Mouse (Mus musculus) megakaryocyte progenitor cell, adult 5-6 weeks (primary cell): ENCODE measurements around the gene Prc1. TPM values are rescaled to one million over a fixed set of nuclear protein-coding genes. Genes with fewer than 3 reads are reported as not detected.

Source experiments
- ATAC-seq: replicated peaks from 2 replicates; pipeline ENCODE4 v1.8.0; 2016; ENCODE audit warnings: mild to moderate bottlenecking, moderate TSS enrichment, inconsistent platforms; ENCODE audit not compliant: poor library complexity
- total RNA-seq, 2 experiments: library from RNA; stranded (forward) in 1 of 2; stranded (reverse) in 1 of 2; fragments of 157-497, 149-512 nt in 1 of 2; fragments of 200-1000 nt in 1 of 2; gene quantifications; 2 replicates each; pipeline versions ENCODE4 v1.2.3 to v1.2.4; 2015 to 2017

Gene Prc1
- total RNA-seq, 2 experiments from 2014 or later: 94.9 to 152 TPM

- no peak for ATAC-seq
Observed at GRCm38 (mm10) chr7:80326076-80326475, 31.8 kb downstream of the Prc1 start.

- no peak for ATAC-seq
Observed at GRCm38 (mm10) chr7:80330278-80330677, 36.0 kb downstream of the Prc1 start.

DNA sequence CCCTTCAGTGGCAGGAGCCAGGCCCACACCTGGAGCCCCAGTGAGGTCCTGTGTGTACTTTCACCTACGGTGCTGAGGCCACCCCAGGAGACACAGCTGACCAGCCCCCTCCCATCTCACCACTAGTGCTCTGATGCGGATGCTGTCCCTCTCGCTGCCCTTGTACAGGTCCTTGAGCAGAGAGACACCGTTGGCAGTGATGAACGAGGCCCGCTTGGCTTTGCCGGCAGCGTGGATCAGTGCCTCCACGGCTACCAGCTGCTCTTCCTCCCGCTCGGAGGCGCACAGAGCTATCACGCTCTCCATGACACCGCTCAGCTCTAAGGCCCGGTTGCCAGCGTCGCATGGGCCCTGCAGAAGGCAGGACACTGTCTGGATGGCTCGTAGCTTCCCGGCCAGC, 37.2 kb downstream of the Prc1 start:
- no peak for ATAC-seq

- ATAC-seq: no peak
Observed at GRCm38 (mm10) chr7:80334848-80335247, 40.6 kb downstream of the Prc1 start.

- no peak for ATAC-seq
Observed at GRCm38 (mm10) chr7:80336932-80337331, 42.7 kb downstream of the Prc1 start.

GRCm38 (mm10) chr7:80339371-80339770, 45.1 kb downstream of the Prc1 start:
- ATAC-seq: no peak

DNA sequence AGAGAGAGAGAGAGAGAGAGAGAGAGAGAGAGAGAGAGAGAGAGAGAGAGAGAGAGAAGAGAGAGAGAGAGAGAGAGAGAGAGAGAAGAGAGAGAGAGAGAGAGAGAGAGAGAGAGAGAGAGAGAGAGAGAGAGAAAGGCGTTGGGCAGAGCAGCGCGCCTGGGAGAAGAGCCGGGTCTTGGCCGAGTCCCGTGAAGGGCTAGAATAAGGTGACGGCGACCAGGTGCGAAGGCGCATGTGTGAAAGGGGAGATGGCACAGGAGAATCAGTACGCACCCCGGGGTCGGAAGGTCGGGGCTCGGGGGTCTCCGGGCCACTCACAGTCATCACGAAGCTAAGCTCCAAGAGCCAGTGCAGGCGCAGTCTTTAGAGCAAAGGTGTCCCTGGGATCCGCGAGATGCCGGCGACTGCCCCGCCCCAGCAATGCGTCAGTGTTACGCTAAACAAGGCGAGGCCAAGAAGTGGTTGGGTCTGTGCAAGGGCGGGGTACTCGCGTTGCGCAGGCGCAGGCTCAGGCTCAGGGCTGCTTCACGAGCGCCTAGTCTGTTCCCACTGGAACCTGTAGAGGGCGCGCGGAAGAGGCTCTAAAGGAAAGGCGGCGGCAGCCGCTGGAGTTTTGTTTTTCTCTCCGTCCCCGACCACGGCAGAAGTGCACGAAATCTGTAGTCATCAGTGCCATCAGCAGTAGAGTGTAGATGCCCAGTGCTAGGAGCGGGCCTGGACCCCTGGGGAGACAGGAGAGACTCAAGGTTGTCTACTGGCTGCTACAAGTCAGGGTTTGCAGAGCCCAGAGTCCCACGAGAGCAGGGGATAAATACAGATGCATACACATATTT, 45.8 kb downstream of the Prc1 start:
- ATAC-seq: peak; percentile 83

DNA sequence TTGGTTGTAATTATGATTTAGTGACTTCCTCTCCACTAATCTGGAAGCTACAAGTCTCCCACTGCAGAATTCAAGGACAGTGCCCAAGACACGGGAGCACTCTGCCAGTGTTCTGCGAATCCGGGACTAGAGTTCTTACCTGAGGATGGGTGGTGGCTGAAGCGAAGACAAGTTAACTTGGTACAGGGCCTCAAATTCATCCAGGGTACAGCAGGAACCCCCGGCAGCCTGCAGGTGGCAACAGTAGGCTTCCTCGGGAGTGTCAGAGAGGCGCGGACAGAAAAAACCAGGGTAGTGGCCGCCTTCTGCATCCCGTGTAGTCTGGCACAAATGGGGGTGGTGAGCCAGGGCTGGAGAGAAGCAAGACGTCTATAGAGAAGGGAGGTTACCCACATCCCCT, 46.5 kb downstream of the Prc1 start, which contains the start of gene Unc45a:
Gene Unc45a, minus strand, starts transcription at position 213 of the 400 bp plus-strand sequence.
- peak; percentile 59 for ATAC-seq

DNA sequence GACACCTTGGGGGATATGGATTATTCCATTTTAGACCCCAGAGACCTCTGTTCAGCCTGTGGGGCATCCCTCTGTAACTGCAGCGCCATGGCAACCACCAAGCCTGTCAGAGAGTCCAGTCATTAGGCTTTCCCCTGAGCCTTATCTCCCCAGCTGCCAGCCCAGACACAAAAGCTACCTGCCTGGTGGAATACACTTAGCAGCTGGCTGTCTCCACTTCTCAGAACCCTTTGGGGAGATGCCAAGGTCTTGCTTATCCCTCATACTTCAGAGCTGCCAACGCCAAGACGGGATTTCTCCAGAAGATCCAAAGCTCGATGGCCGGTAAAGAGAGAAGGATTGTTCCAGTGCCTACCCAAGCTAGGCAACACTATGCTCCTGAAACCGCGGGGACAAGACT, 47.5 kb downstream of the Prc1 start:
- ATAC-seq: no peak

GRCm38 (mm10) chr7:80342858-80343257, 48.6 kb downstream of the Prc1 start, which contains the start of gene Hddc3:
TSS of gene Hddc3 (plus strand) at chr7:80343104.
- peak; percentile 71 for ATAC-seq

GRCm38 (mm10) chr7:80343270-80344018, 49.2 kb downstream of the Prc1 start:
- ATAC-seq: no peak

GRCm38 (mm10) chr7:80346173-80346572, 51.9 kb downstream of the Prc1 start:
- ATAC-seq: no peak

DNA sequence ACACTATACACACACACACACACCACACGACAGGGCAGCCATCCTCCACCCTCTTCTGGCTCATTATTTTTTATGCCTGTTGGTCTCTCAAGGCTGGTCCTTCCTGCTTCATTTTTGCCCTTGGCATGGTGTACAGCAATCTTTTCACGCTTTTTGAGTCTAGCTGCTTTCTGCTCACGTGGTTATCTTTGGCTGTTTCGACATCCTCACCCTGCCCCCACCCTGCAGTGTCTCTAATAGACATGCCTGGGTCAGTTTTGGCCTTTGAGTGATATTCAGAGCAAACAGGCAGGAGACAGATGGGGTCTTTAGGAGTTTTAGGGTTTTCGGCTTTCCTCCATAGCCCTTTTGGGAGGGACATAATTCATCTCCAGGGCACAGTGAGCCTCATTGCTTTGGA, 52.6 kb downstream of the Prc1 start:
- no peak for ATAC-seq

- ATAC-seq: no peak
Observed at GRCm38 (mm10) chr7:80347670-80348586, 53.7 kb downstream of the Prc1 start.

DNA sequence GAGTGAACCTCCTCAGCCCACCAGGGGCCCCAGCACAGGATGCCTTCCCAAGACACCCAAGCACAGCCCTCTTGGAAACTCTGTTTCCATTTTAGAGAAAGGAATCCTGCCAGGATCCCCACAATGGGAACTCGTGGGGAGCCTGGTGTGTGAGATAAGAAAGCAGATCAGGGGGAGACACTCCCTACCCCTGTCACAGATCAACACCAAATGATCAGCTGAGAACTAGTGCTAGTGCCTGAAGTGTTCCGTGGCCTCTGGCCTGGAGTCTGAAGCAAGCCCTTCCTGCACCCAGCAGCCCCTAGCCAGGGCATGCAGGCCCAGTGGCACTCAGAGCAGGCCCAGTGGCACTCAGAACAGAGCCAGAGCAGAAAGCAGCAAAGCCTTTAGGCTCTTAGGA, 56.6 kb downstream of the Prc1 start:
- ATAC-seq: peak; percentile 77

DNA sequence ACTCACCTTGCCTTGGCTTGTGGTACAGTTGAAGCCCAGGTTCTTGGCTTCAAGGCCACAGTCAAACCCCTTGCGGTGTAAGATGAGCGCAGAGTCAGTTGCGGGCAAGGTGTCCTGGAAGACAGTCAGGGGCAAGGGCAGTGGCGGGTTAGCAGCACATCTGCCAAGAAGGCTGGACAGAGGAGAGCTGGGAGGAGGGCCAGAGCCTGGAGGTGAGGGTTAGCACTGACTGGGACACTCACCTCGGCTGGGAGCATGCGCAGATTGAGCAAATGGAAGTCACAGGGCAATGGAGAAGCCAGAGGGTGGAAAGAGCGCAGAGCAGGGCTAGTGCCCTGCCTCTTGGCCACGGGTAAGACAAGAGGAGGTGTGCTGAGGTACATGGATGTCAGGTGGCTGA, 58.7 kb downstream of the Prc1 start:
- ATAC-seq: no peak

- ATAC-seq: no peak
Observed at GRCm38 (mm10) chr7:80356351-80356750, 62.1 kb downstream of the Prc1 start.

- no peak for ATAC-seq
Observed at GRCm38 (mm10) chr7:80357156-80357555, 62.9 kb downstream of the Prc1 start.

DNA sequence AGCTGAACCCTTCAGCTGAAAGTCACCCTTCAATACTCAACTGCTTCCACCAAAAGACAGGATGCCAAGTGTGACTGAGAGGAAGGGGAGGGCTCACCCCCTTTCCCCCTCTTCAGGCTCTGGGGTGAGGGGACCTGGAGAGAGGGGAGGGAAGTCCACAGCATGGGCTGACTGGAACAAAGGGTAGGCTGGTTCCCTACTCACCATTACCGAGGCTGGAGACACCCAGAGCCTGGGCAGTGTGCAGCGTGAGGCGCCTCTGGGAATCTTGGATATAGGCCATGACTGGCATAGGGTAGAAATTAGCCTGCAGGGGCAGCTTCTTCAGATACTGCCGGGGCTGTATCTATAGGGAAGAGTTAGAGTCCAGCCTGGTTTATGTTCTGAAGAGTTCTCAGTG, 63.8 kb downstream of the Prc1 start:
- ATAC-seq: no peak

DNA sequence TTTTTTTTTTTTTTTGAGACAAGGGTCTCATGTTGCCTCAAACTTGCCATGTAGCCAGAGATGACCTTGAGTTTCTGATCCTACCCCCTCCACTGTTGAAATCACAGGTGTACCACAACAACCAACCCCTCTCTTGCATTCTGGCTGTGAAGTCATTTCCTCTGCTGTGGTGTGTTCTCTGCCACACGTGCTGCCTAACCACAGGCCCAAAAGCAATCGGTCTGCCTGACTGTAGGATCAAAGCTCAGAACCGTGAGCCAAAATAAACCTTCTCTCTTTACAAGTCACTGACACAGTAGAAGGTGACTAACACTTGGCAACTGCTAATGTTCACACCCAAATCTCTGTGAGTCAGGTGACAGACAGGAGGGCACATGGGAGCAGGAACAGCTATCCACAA, 66.2 kb downstream of the Prc1 start:
- ATAC-seq: no peak

- no peak for ATAC-seq
Observed at GRCm38 (mm10) chr7:80365759-80366158, 71.5 kb downstream of the Prc1 start.
